Mouse (Mus musculus) CD4-positive, CD25-positive, alpha-beta regulatory T cell, adult 2 months (primary cell): Measurements from ENCODE around the gene Srp54a.
"Not testable (repeated sequence)": the region's sequence is repeated elsewhere in the genome, so short reads cannot be mapped to it uniquely, and the experiment has no call there.

Source experiments
- DNase-seq: peaks from one replicate; pipeline ENCODE4 v3.0.0-alpha.2; 2012; ENCODE audit warnings: low read depth, low spot score

The Srp54a gene

GRCm38 (mm10) chr12:55079726-55080600, at the start of gene Srp54a, which contains the start of gene 2700097O09Rik:
Gene Srp54a, plus strand, starts transcription at chr12:55080262.
Gene 2700097O09Rik, minus strand, starts transcription at chr12:55080110.
- peak; percentile 96 for DNase-seq

- DNase-seq: peak; percentile 9
Observed at GRCm38 (mm10) chr12:55041011-55041410, 39.1 kb upstream of the Srp54a start.

GRCm38 (mm10) chr12:55049731-55050353, 30.2 kb upstream of the Srp54a start:
- DNase-seq: peak; percentile 42

- no peak for DNase-seq
Observed at GRCm38 (mm10) chr12:55051210-55052173, 28.6 kb upstream of the Srp54a start.

GRCm38 (mm10) chr12:55053267-55053666, 26.8 kb upstream of the Srp54a start:
- DNase-seq: no peak

GRCm38 (mm10) chr12:55054551-55055241, 25.4 kb upstream of the Srp54a start:
- DNase-seq: no peak

- no peak for DNase-seq
Observed at GRCm38 (mm10) chr12:55056703-55057102, 23.4 kb upstream of the Srp54a start.

GRCm38 (mm10) chr12:55058865-55059615, 21.0 kb upstream of the Srp54a start:
- DNase-seq: no peak

GRCm38 (mm10) chr12:55059812-55060211, 20.2 kb upstream of the Srp54a start:
- DNase-seq: no peak

- DNase-seq: peak; percentile 9
Observed at GRCm38 (mm10) chr12:55060212-55060898, 19.7 kb upstream of the Srp54a start.

GRCm38 (mm10) chr12:55061006-55061405, 19.1 kb upstream of the Srp54a start:
- DNase-seq: no peak

- DNase-seq: no peak
Observed at GRCm38 (mm10) chr12:55062141-55062540, 17.9 kb upstream of the Srp54a start.

GRCm38 (mm10) chr12:55072495-55072894, 7.6 kb upstream of the Srp54a start:
- no peak for DNase-seq

GRCm38 (mm10) chr12:55073686-55074085, 6.4 kb upstream of the Srp54a start:
- no peak for DNase-seq

- no peak for DNase-seq
Observed at GRCm38 (mm10) chr12:55075296-55075695, 4.8 kb upstream of the Srp54a start.

- DNase-seq: peak; percentile 51
Observed at GRCm38 (mm10) chr12:55078706-55079105, 1.4 kb upstream of the Srp54a start.

GRCm38 (mm10) chr12:55080601-55080942, 510 bp downstream of the Srp54a start:
- not testable (repeated sequence) for DNase-seq

GRCm38 (mm10) chr12:55092127-55092526, 12.1 kb downstream of the Srp54a start:
- DNase-seq: not testable (repeated sequence)

GRCm38 (mm10) chr12:55112616-55113015, 32.6 kb downstream of the Srp54a start:
- not testable (repeated sequence) for DNase-seq

- not testable (repeated sequence) for DNase-seq
Observed at GRCm38 (mm10) chr12:55124242-55124641, 44.2 kb downstream of the Srp54a start, which contains the start of gene Fam177a. Gene Fam177a, plus strand, starts transcription at chr12:55124469.
